In the genomic region with DNA sequence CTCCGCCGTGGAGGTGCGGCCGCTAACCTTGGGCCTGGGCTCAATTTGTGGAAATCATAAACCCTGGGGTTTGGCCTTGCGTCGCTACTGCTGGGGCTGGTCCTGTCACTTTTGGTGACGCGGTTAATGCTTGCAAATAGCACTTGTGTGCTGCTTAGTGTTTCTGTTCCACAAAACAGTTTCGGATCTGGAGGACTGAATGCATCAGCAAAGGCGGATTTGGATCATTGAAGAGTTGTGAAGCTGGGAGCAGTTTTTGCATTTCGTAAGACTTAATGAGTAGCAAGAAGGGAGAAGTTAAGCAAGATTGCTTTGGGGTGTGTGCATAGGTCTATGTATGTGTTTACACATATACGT, we compare ENCODE assay signal across 8 mouse cellular contexts. TPM values are rescaled to one million over a fixed set of nuclear protein-coding genes. Genes with fewer than 3 reads are reported as not detected.
DNase-seq lines count a peak whose midpoint lies in the region; ATAC-seq lines count a peak whose summit lies in the region.

No protein-coding gene starts in this region.

- no peak overlapping the region; the same call in 1 of the 2 replicates for H3K27ac ChIP-seq in neural tube, embryonic 11.5 days (ENCODE audit: low read depth, low read length)
- H3K27ac ChIP-seq in brown adipose tissue, adult 24 weeks (replicated peaks; ENCODE audit: low read depth, low read length) = 0 out of 2 replicates have a peak overlapping the region, but pooled peaks have one; percentile 48
- H3K27ac ChIP-seq in heart, embryonic 11.5 days (ENCODE audit: low read depth, low read length) = no peak overlapping the region
- peak overlapping the region; percentile 89 for H3K27ac ChIP-seq in limb, embryonic 13.5 days

- whole genome bisulfite sequencing in neural tube, embryonic 11.5 days = 7% methylated on average over 12 of the region's 12 CpGs
- WGBS in heart, embryonic 11.5 days (ENCODE audit: insufficient replicate concordance) = 5% methylated on average over 12 of the region's 12 CpGs
- 4% methylated on average over 12 of the region's 12 CpGs for WGBS in limb, embryonic 13.5 days

- peak overlapping the region; percentile 80 for H3K4me2 ChIP-seq in neural tube, embryonic 11.5 days (ENCODE audit: low read depth)
- H3K4me2 ChIP-seq in heart, embryonic 11.5 days = peak overlapping the region; percentile 85
- H3K4me2 ChIP-seq in limb, embryonic 13.5 days (replicated peaks) = peak overlapping the region; percentile 78

- H3K4me3 ChIP-seq in neural tube, embryonic 11.5 days (ENCODE audit: low read depth, low read length) = peak overlapping the region; percentile 100
- H3K4me3 ChIP-seq in brown adipose tissue, adult 24 weeks (ENCODE audit: insufficient read depth, low read depth, low read length) = peak overlapping the region; percentile 93
- H3K4me3 ChIP-seq in heart, embryonic 11.5 days (ENCODE audit: low read depth, low read length) = peak overlapping the region; percentile 97
- H3K4me3 ChIP-seq in limb, embryonic 13.5 days = peak overlapping the region; percentile 98

- ATAC-seq in neural tube, embryonic 11.5 days (ENCODE audit: insufficient read depth, low FRiP score, low TSS enrichment) = no peak
- no peak for ATAC-seq in heart, embryonic 11.5 days (replicated peaks; ENCODE audit: insufficient number of reproducible peaks, low FRiP score, low TSS enrichment)
- no peak for ATAC-seq in limb, embryonic 13.5 days (ENCODE audit: low FRiP score, low read depth)

- H3K4me1 ChIP-seq in neural tube, embryonic 11.5 days (ENCODE audit: control insufficient read depth, insufficient read depth, low read length) = peaks cover 10% of the 10 kb centered on the region
- peaks cover 7% of the 10 kb centered on the region; the same call in 1 of the 2 replicates for H3K4me1 ChIP-seq in brown adipose tissue, adult 24 weeks (ENCODE audit: control insufficient read depth, insufficient read depth, insufficient read length, low read length)
- peaks cover 11% of the 10 kb centered on the region for H3K4me1 ChIP-seq in heart, embryonic 11.5 days (ENCODE audit: control insufficient read depth, insufficient read depth, low read length)
- peaks cover 30% of the 10 kb centered on the region for H3K4me1 ChIP-seq in limb, embryonic 13.5 days

- peak overlapping the region; percentile 97 for H3K9ac ChIP-seq in neural tube, embryonic 11.5 days (ENCODE audit: low read length)
- H3K9ac ChIP-seq in heart, embryonic 11.5 days (ENCODE audit: low read depth, low read length) = peak overlapping the region; percentile 93
- peak overlapping the region; percentile 94 for H3K9ac ChIP-seq in limb, embryonic 13.5 days

- H3K27me3 ChIP-seq in neural tube, embryonic 11.5 days (ENCODE audit: control insufficient read depth, insufficient read depth, low read length) = no peaks in the 10 kb centered on the region
- no peaks in the 10 kb centered on the region for H3K27me3 ChIP-seq in heart, embryonic 11.5 days (ENCODE audit: control insufficient read depth, insufficient read depth, low read length)
- H3K27me3 ChIP-seq in limb, embryonic 13.5 days = no peaks in the 10 kb centered on the region

- no peak for DNase-seq in neural tube, embryonic 11.5 days (ENCODE audit: low spot score)
- DNase-seq in neural tube, embryonic 10.5 days (ENCODE audit: extremely low spot score, low spot score) = no peak
- DNase-seq in monocyte, adult 2 months (ENCODE audit: low read depth in 1 of 2, low spot score in 2 of 2) = peak; percentile 71 to 78
- DNase-seq in ovary, postnatal 36 days (ENCODE audit: low spot score) = no peak
- DNase-seq in right cerebral cortex, postnatal 14 days = no peak

- H3K36me3 ChIP-seq in neural tube, embryonic 11.5 days (ENCODE audit: control insufficient read depth, insufficient read depth, low read length) = no peaks in the 10 kb centered on the region
- no peaks in the 10 kb centered on the region for H3K36me3 ChIP-seq in heart, embryonic 11.5 days (ENCODE audit: control insufficient read depth, insufficient read depth, low read length)
- H3K36me3 ChIP-seq in limb, embryonic 13.5 days = no peaks in the 10 kb centered on the region

- no peaks in the 10 kb centered on the region for H3K9me3 ChIP-seq in neural tube, embryonic 11.5 days (ENCODE audit: control insufficient read depth, low read length)
- H3K9me3 ChIP-seq in heart, embryonic 11.5 days (replicated peaks; ENCODE audit: control insufficient read depth, low read length) = no peaks in the 10 kb centered on the region
- no peaks in the 10 kb centered on the region for H3K9me3 ChIP-seq in limb, embryonic 13.5 days

RNA-seq across cellular contexts. Expression of a gene that starts 1.0 kb away (rescaled TPM):
- 18.5 and 18.9 TPM in 2 replicates for polyA plus RNA-seq in neural tube, embryonic 11.5 days (2014; fragmentation: Nextera tagmentation; extraction: Ambion mirVana)
- polyA plus RNA-seq in brown adipose tissue, adult 24 weeks (2012; ENCODE audit: insufficient read depth, insufficient read length, missing spikeins) = 3.8 and 5.0 TPM in 2 replicates
- polyA plus RNA-seq in heart, embryonic 11.5 days (2014; fragmentation: Nextera tagmentation; extraction: Ambion mirVana) = 5.3 and 5.9 TPM in 2 replicates
- 10.3 and 10.8 TPM in 2 replicates for polyA plus RNA-seq in limb, embryonic 13.5 days (2015; fragmentation: Nextera tagmentation; extraction: Ambion mirVana)

Comparison
In these comparisons a context has a peak if more than half of its experiments do, and no peak if none do; other contexts are left out.
1. DNase-seq: peak in monocyte, adult 2 months (2 of 2); none in neural tube, embryonic 11.5 days (single experiment), neural tube, embryonic 10.5 days (single experiment), ovary, postnatal 36 days (single experiment) and right cerebral cortex, postnatal 14 days (single experiment).
2. H3K27ac ChIP-seq: peak in brown adipose tissue, adult 24 weeks (single experiment) and limb, embryonic 13.5 days (single experiment); none in neural tube, embryonic 11.5 days (single experiment) and heart, embryonic 11.5 days (single experiment).
3. Peak in every context shown above with its lines, with median percentiles within 50 percentile points of each other: H3K4me2 ChIP-seq, H3K4me3 ChIP-seq and H3K9ac ChIP-seq.